Mouse (Mus musculus): ENCODE measurements around the gene Itpkb. TPM values are rescaled to one million over a fixed set of nuclear protein-coding genes. Genes with fewer than 3 reads are reported as not detected.
A peak's percentile ranks its signal among the peaks of the same experiment; 100 is the strongest.
"Not testable (repeated sequence)": the region's sequence is repeated elsewhere in the genome, so short reads cannot be mapped to it uniquely, and the experiment has no call there.

Itpkb gene
- polyA plus RNA-seq, 1 experiment from 2014 or later, result 10.9 TPM

- 67% methylated on average over 5 of the region's 5 CpGs for WGBS
- not testable (repeated sequence) for ATAC-seq (ENCODE audit: insufficient number of reproducible peaks, insufficient read depth, low FRiP score, low read depth)
These were observed 42.0 kb downstream of the Itpkb start for GRCm38 (mm10) chr1:180372258-180372657.

GRCm38 (mm10) chr1:180376598-180376997, 46.3 kb downstream of the Itpkb start:
- Histone ChIP-seq H3K9ac (replicated peaks; ENCODE audit: low read depth, low read length) (no peak overlapping the region), H3K36me3 (ENCODE audit: control insufficient read depth, insufficient read depth, low read length) (no peaks in the 10 kb centered on the region), H3K9me3 (ENCODE audit: control insufficient read depth, low read depth, low read length) (no peaks in the 10 kb centered on the region), H3K4me1 (ENCODE audit: control insufficient read depth, insufficient read depth, low read length) (peaks cover 34% of the 10 kb centered on the region), H3K4me3 (ENCODE audit: low read depth, low read length) (no peak overlapping the region), H3K4me2 (replicated peaks; ENCODE audit: low read depth, low read length) (no peak overlapping the region; the same call in 1 of the 2 replicates), H3K27ac (ENCODE audit: low read length) (peak overlapping the region; percentile 77), H3K27me3 (ENCODE audit: control insufficient read depth, insufficient read depth, low read length) (no peaks in the 10 kb centered on the region)
- no peak for ATAC-seq (ENCODE audit: insufficient number of reproducible peaks, insufficient read depth, low FRiP score, low read depth)
- 22% methylated on average over 7 of the region's 7 CpGs for WGBS

More at GRCm38 (mm10) chr1:180372258-180372657, 42.0 kb downstream of the Itpkb start:
- peaks cover 28% of the 10 kb centered on the region for H3K4me1 ChIP-seq (ENCODE audit: control insufficient read depth, insufficient read depth, low read length)
- not testable (repeated sequence) for H3K4me2 ChIP-seq (replicated peaks; ENCODE audit: low read depth, low read length); H3K36me3 ChIP-seq (ENCODE audit: control insufficient read depth, insufficient read depth, low read length); H3K27ac ChIP-seq (ENCODE audit: low read length); H3K9me3 ChIP-seq (ENCODE audit: control insufficient read depth, low read depth, low read length); H3K27me3 ChIP-seq (ENCODE audit: control insufficient read depth, insufficient read depth, low read length); H3K9ac ChIP-seq (replicated peaks; ENCODE audit: low read depth, low read length); H3K4me3 ChIP-seq (ENCODE audit: low read depth, low read length)

DNA sequence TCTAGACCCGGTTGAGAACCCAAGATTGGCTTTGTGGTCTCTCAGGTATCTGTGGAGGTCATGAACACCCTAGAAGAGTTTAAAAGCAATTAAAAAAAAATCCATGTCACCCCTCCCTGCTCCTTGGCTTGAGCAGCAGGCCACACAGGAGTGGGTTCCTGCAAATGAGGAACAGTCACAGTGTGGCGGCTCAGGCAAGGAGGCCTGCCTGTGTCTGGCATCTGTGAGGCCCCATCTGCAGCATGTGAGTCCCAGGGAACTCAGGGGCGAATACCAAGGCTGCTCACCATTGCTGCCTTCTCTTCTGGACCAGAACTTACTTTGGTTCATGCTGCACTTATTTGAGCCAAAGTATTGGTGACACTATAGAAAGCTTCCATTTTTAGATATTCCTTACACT, 49.3 kb downstream of the Itpkb start:
- no peak for ATAC-seq (ENCODE audit: insufficient number of reproducible peaks, insufficient read depth, low FRiP score, low read depth)
- H3K9ac ChIP-seq (replicated peaks; ENCODE audit: low read depth, low read length), result no peak overlapping the region

GRCm38 (mm10) chr1:180382358-180382757, 52.1 kb downstream of the Itpkb start:
- H3K4me1 ChIP-seq (ENCODE audit: control insufficient read depth, insufficient read depth, low read length), result peaks cover 27% of the 10 kb centered on the region
- WGBS, result 55% methylated on average over 8 of the region's 8 CpGs
- no peak overlapping the region for H3K9ac ChIP-seq (replicated peaks; ENCODE audit: low read depth, low read length)

More for the DNA sequence above, 49.3 kb downstream of the Itpkb start:
- H3K9me3 ChIP-seq (ENCODE audit: control insufficient read depth, low read depth, low read length), result no peaks in the 10 kb centered on the region
- H3K27ac ChIP-seq (ENCODE audit: low read length), result no peak overlapping the region
- H3K27me3 ChIP-seq (ENCODE audit: control insufficient read depth, insufficient read depth, low read length), result no peaks in the 10 kb centered on the region
- H3K4me1 ChIP-seq (ENCODE audit: control insufficient read depth, insufficient read depth, low read length), result peaks cover 30% of the 10 kb centered on the region
- H3K4me2 ChIP-seq (replicated peaks; ENCODE audit: low read depth, low read length), result no peak overlapping the region
- no peaks in the 10 kb centered on the region for H3K36me3 ChIP-seq (ENCODE audit: control insufficient read depth, insufficient read depth, low read length)
- 85% methylated on average over 3 of the region's 3 CpGs for WGBS
- no peak overlapping the region for H3K4me3 ChIP-seq (ENCODE audit: low read depth, low read length)

GRCm38 (mm10) chr1:180383884-180384283, 53.6 kb downstream of the Itpkb start:
- H3K9me3 ChIP-seq (ENCODE audit: control insufficient read depth, low read depth, low read length), result no peaks in the 10 kb centered on the region
- WGBS, result 95% methylated on average over 8 of the region's 8 CpGs
- no peak for ATAC-seq (ENCODE audit: insufficient number of reproducible peaks, insufficient read depth, low FRiP score, low read depth)
- no peaks in the 10 kb centered on the region for H3K36me3 ChIP-seq (ENCODE audit: control insufficient read depth, insufficient read depth, low read length)
- H3K4me1 ChIP-seq (ENCODE audit: control insufficient read depth, insufficient read depth, low read length), result peaks cover 28% of the 10 kb centered on the region
- no peak overlapping the region for H3K4me2 ChIP-seq (replicated peaks; ENCODE audit: low read depth, low read length)
- H3K4me3 ChIP-seq (ENCODE audit: low read depth, low read length), result no peak overlapping the region
- no peaks in the 10 kb centered on the region for H3K27me3 ChIP-seq (ENCODE audit: control insufficient read depth, insufficient read depth, low read length)
- H3K9ac ChIP-seq (replicated peaks; ENCODE audit: low read depth, low read length), result no peak overlapping the region
- H3K27ac ChIP-seq (ENCODE audit: low read length), result no peak overlapping the region

More at GRCm38 (mm10) chr1:180382358-180382757, 52.1 kb downstream of the Itpkb start:
- Histone ChIP-seq H3K9me3 (ENCODE audit: control insufficient read depth, low read depth, low read length) (no peaks in the 10 kb centered on the region), H3K36me3 (ENCODE audit: control insufficient read depth, insufficient read depth, low read length) (no peaks in the 10 kb centered on the region), H3K4me2 (replicated peaks; ENCODE audit: low read depth, low read length) (no peak overlapping the region), H3K4me3 (ENCODE audit: low read depth, low read length) (no peak overlapping the region), H3K27me3 (ENCODE audit: control insufficient read depth, insufficient read depth, low read length) (no peaks in the 10 kb centered on the region), H3K27ac (ENCODE audit: low read length) (no peak overlapping the region)
- no peak for ATAC-seq (ENCODE audit: insufficient number of reproducible peaks, insufficient read depth, low FRiP score, low read depth)

GRCm38 (mm10) chr1:180384486-180384885, 54.2 kb downstream of the Itpkb start:
- ATAC-seq (ENCODE audit: insufficient number of reproducible peaks, insufficient read depth, low FRiP score, low read depth), result no peak
- no peak overlapping the region for H3K27ac ChIP-seq (ENCODE audit: low read length)
- H3K9me3 ChIP-seq (ENCODE audit: control insufficient read depth, low read depth, low read length), result no peaks in the 10 kb centered on the region
- WGBS, result 56% methylated on average over 10 of the region's 10 CpGs
- no peak overlapping the region for H3K4me2 ChIP-seq (replicated peaks; ENCODE audit: low read depth, low read length)
- H3K9ac ChIP-seq (replicated peaks; ENCODE audit: low read depth, low read length), result no peak overlapping the region
- H3K36me3 ChIP-seq (ENCODE audit: control insufficient read depth, insufficient read depth, low read length), result no peaks in the 10 kb centered on the region
- H3K4me3 ChIP-seq (ENCODE audit: low read depth, low read length), result no peak overlapping the region
- no peaks in the 10 kb centered on the region for H3K27me3 ChIP-seq (ENCODE audit: control insufficient read depth, insufficient read depth, low read length)
- peaks cover 32% of the 10 kb centered on the region for H3K4me1 ChIP-seq (ENCODE audit: control insufficient read depth, insufficient read depth, low read length)

GRCm38 (mm10) chr1:180385308-180385707, 55.0 kb downstream of the Itpkb start:
- no peak overlapping the region for H3K27ac ChIP-seq (ENCODE audit: low read length)
- H3K9ac ChIP-seq (replicated peaks; ENCODE audit: low read depth, low read length), result no peak overlapping the region
- H3K36me3 ChIP-seq (ENCODE audit: control insufficient read depth, insufficient read depth, low read length), result no peaks in the 10 kb centered on the region
- H3K27me3 ChIP-seq (ENCODE audit: control insufficient read depth, insufficient read depth, low read length), result no peaks in the 10 kb centered on the region
- H3K4me3 ChIP-seq (ENCODE audit: low read depth, low read length), result no peak overlapping the region
- H3K4me1 ChIP-seq (ENCODE audit: control insufficient read depth, insufficient read depth, low read length), result peaks cover 32% of the 10 kb centered on the region
- no peak for ATAC-seq (ENCODE audit: insufficient number of reproducible peaks, insufficient read depth, low FRiP score, low read depth)
- H3K9me3 ChIP-seq (ENCODE audit: control insufficient read depth, low read depth, low read length), result no peaks in the 10 kb centered on the region
- WGBS, result 82% methylated on average over 6 of the region's 6 CpGs
- H3K4me2 ChIP-seq (replicated peaks; ENCODE audit: low read depth, low read length), result no peak overlapping the region

- no peaks in the 10 kb centered on the region for H3K27me3 ChIP-seq (ENCODE audit: control insufficient read depth, insufficient read depth, low read length)
- peak overlapping the region; percentile 30 for H3K4me3 ChIP-seq (ENCODE audit: low read depth, low read length)
- H3K4me1 ChIP-seq (ENCODE audit: control insufficient read depth, insufficient read depth, low read length), result peaks cover 32% of the 10 kb centered on the region
- no peaks in the 10 kb centered on the region for H3K9me3 ChIP-seq (ENCODE audit: control insufficient read depth, low read depth, low read length)
- H3K9ac ChIP-seq (replicated peaks; ENCODE audit: low read depth, low read length), result peak overlapping the region; percentile 26
- peak overlapping the region; percentile 91 for H3K27ac ChIP-seq (ENCODE audit: low read length)
- peak; percentile 98 for ATAC-seq (ENCODE audit: insufficient number of reproducible peaks, insufficient read depth, low FRiP score, low read depth)
- H3K4me2 ChIP-seq (replicated peaks; ENCODE audit: low read depth, low read length), result peak overlapping the region; percentile 75
- WGBS, result 2% methylated on average over 27 of the region's 27 CpGs
- no peaks in the 10 kb centered on the region for H3K36me3 ChIP-seq (ENCODE audit: control insufficient read depth, insufficient read depth, low read length)
These were observed 56.9 kb downstream of the Itpkb start for GRCm38 (mm10) chr1:180386951-180387749.

Data from stomach, embryonic 14.5 days (tissue).